Mouse (Mus musculus): ENCODE data around the gene Rpn1. TPM values are rescaled to one million over a fixed set of nuclear protein-coding genes. Genes with fewer than 3 reads are reported as not detected.

The Rpn1 gene
- total and polyA plus RNA-seq, 2 experiments from 2014 or later = 198 to 261 TPM

GRCm38 (mm10) chr6:88152979-88153378 is 68.7 kb downstream of the Rpn1 start:
- Histone ChIP-seq H3K4me2 (ENCODE audit: low read depth, low read length, poor library complexity, severe bottlenecking) (no peak overlapping the region), H3K27me3 (ENCODE audit: insufficient read depth, low read length) (no peaks in the 10 kb centered on the region), H3K9ac (replicated peaks; ENCODE audit: low read length, poor library complexity, severe bottlenecking) (no peak overlapping the region), H3K4me1 (ENCODE audit: insufficient read depth, low read length) (no peaks in the 10 kb centered on the region), H3K9me3 (ENCODE audit: low read length) (no peaks in the 10 kb centered on the region), H3K36me3 (ENCODE audit: insufficient read depth, low read length) (no peaks in the 10 kb centered on the region), H3K4me3 (ENCODE audit: low read depth, low read length) (no peak overlapping the region), H3K27ac (ENCODE audit: low read depth, low read length) (no peak overlapping the region)
- ATAC-seq (ENCODE audit: low FRiP score) (no peak), DNase-seq (ENCODE audit: low spot score) (no peak)
- TF ChIP-seq CTCF (IDR thresholded peaks at IDR 0.05) = no peak
- WGBS = 81% methylated on average over 6 of the region's 6 CpGs

Small RNA genes within 50 kb of the gene (microRNA-seq; reads per million reads assigned to microRNA genes)
- not detected for gene Mir6376 (ENCODE audit: borderline number of aligned reads)

Other genes with a start within 250 kb of the Rpn1 start
- 5.4 TPM in 1 of 2 replicates, not detected in the other for gene Gm45140, start 248.7 kb upstream of the Rpn1 start, total RNA-seq (2014; rRNA removed)
- 1.2 and 1.8 TPM in 2 replicates for gene Gm45140, start 248.7 kb upstream of the Rpn1 start, polyA plus RNA-seq (2015; fragmentation: Nextera tagmentation; extraction: Ambion mirVana)
- 21.7 and 22.5 TPM in 2 replicates for gene Isy1, start 245.7 kb upstream of the Rpn1 start, total RNA-seq (2014; rRNA removed)
- gene Isy1, start 245.7 kb upstream of the Rpn1 start, polyA plus RNA-seq (2015; fragmentation: Nextera tagmentation; extraction: Ambion mirVana) = 20.7 and 25.9 TPM in 2 replicates
- gene Cnbp, start 233.4 kb upstream of the Rpn1 start, total RNA-seq (2014; rRNA removed) = 178 and 197 TPM in 2 replicates
- 550 and 577 TPM in 2 replicates for gene Cnbp, start 233.4 kb upstream of the Rpn1 start, polyA plus RNA-seq (2015; fragmentation: Nextera tagmentation; extraction: Ambion mirVana)
- 202 and 226 TPM in 2 replicates for gene Copg1, start 196.7 kb upstream of the Rpn1 start, total RNA-seq (2014; rRNA removed)
- 191 and 216 TPM in 2 replicates for gene Copg1, start 196.7 kb upstream of the Rpn1 start, polyA plus RNA-seq (2015; fragmentation: Nextera tagmentation; extraction: Ambion mirVana)
- 30.7 and 33.0 TPM in 2 replicates for gene Hmces, start 170.5 kb upstream of the Rpn1 start, total RNA-seq (2014; rRNA removed)
- gene Hmces, start 170.5 kb upstream of the Rpn1 start, polyA plus RNA-seq (2015; fragmentation: Nextera tagmentation; extraction: Ambion mirVana) = 34.6 and 35.5 TPM in 2 replicates
- 22.7 and 31.8 TPM in 2 replicates for gene H1fx, start 102.8 kb upstream of the Rpn1 start, total RNA-seq (2014; rRNA removed)
- 42.8 and 52.8 TPM in 2 replicates for gene H1fx, start 102.8 kb upstream of the Rpn1 start, polyA plus RNA-seq (2015; fragmentation: Nextera tagmentation; extraction: Ambion mirVana)
- gene Rab7, start 39.2 kb upstream of the Rpn1 start, total RNA-seq (2014; rRNA removed) = 87.5 and 103 TPM in 2 replicates
- gene Rab7, start 39.2 kb upstream of the Rpn1 start, polyA plus RNA-seq (2015; fragmentation: Nextera tagmentation; extraction: Ambion mirVana) = 356 and 379 TPM in 2 replicates
- 9.2 and 19.3 TPM in 2 replicates for gene Gata2, start 109.4 kb downstream of the Rpn1 start, total RNA-seq (2014; rRNA removed)
- gene Gata2, start 109.4 kb downstream of the Rpn1 start, polyA plus RNA-seq (2015; fragmentation: Nextera tagmentation; extraction: Ambion mirVana) = 17.2 and 18.5 TPM in 2 replicates
- not detected in 2 replicates for gene Dnajb8, start 137.8 kb downstream of the Rpn1 start, total RNA-seq (2014; rRNA removed)
- not detected in 2 replicates for gene Dnajb8, start 137.8 kb downstream of the Rpn1 start, polyA plus RNA-seq (2015; fragmentation: Nextera tagmentation; extraction: Ambion mirVana)

All from midbrain, postnatal 0 days (tissue).